Mouse (Mus musculus) limb, embryonic 10.5 days (tissue): ENCODE measurements at regions not wholly inside any gene's neighbourhood (a gene's known extent, or its start where the extent isn't known, plus 50 kb on each side); places are given as distances from the start of the nearest gene placed in this dataset.

Experiments used
- DNase-seq: peaks from one replicate; pipeline ENCODE4 v3.0.0-alpha.2; 2017; ENCODE audit warnings: low spot score
- H3K27ac ChIP-seq: fragments of 300-500 bp; sonication (generic); 2 replicates; pipeline ENCODE4 v1.5.1; 2016; ENCODE audit warnings: mild to moderate bottlenecking
- H3K27me3 ChIP-seq: fragments of 300-500 bp; sonication (generic); 2 replicates; pipeline ENCODE4 v1.6.1; 2016; ENCODE audit warnings: low read depth, mild to moderate bottlenecking; ENCODE audit not compliant: poor library complexity, severe bottlenecking
- H3K36me3 ChIP-seq: fragments of 300-500 bp; sonication (generic); 2 replicates; pipeline ENCODE4 v1.6.1; 2016; ENCODE audit warnings: mild to moderate bottlenecking, moderate library complexity
- H3K4me1 ChIP-seq: fragments of 300-500 bp; sonication (generic); 2 replicates; pipeline ENCODE4 v1.6.1; 2016
- H3K4me3 ChIP-seq: fragments of 300-500 bp; sonication (generic); 2 replicates; pipeline ENCODE4 v1.5.1; 2016; ENCODE audit warnings: mild to moderate bottlenecking, moderate library complexity
- H3K9me3 ChIP-seq: fragments of 300-500 bp; sonication (generic); replicated peaks from 2 replicates; pipeline ENCODE4 v1.6.1; 2016; ENCODE audit warnings: mild to moderate bottlenecking
- WGBS: fragments of 180-500 bp; shearing (Covaris S2); methylation state at CpG from one replicate; pipeline ENCODE4 v1.1.7; 2016; 5-methylcytosine and 5-hydroxymethylcytosine counted together

DNA sequence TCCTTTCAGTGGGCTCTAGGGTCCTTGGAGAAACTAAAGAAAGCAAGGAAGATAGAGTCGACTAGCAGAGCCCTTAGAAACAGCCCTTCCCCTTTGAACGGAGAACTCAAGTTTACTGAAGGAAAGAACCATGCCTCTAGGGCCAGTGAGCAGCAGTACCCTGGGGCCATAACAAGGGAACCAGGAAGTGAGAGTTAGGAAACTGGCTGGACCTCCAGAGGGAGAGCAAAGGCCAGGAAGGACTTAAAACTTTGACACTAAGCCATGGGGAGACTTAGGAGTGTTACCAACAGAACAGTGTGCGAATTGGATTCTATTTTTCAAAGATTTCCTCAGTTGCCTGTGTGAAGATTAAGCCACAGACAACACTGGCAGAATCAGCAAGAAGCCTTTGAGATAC lies 82.6 kb upstream of the Fn1 start:
- Histone ChIP-seq H3K27me3 (no peaks in the 10 kb centered on the region), H3K4me1 (peaks cover 5% of the 10 kb centered on the region; the same call in 1 of the 2 replicates), H3K4me3 (no peak overlapping the region), H3K36me3 (no peaks in the 10 kb centered on the region), H3K27ac (no peak overlapping the region), H3K9me3 (no peaks in the 10 kb centered on the region)
- 80% methylated on average over 3 of the region's 3 CpGs for WGBS
- no peak for DNase-seq

DNA sequence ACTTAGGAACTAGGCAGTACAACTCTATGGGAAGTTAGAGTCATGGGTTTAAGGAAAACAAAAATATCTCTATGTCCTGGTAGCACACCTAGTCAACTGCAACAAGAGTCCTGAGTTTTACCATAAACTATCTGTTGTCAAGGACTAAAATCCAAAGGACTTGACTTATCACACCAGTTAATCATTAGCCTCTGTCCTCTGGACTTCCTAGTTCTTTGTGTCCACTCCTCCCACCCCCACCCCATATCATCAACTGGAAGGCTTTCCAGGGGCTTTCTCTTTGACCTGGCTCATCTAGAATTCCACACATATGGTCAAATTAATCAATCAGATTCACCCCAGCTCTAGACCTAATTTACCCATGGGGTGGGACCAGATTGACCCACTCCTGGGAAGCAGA lies 78.6 kb upstream of the Fn1 start:
- no peak for DNase-seq
- no peak overlapping the region for H3K4me3 ChIP-seq
- H3K27ac ChIP-seq, result no peak overlapping the region
- no peaks in the 10 kb centered on the region for H3K9me3 ChIP-seq
- no peaks in the 10 kb centered on the region for H3K27me3 ChIP-seq
- H3K36me3 ChIP-seq, result no peaks in the 10 kb centered on the region
- H3K4me1 ChIP-seq, result no peaks in the 10 kb centered on the region

DNA sequence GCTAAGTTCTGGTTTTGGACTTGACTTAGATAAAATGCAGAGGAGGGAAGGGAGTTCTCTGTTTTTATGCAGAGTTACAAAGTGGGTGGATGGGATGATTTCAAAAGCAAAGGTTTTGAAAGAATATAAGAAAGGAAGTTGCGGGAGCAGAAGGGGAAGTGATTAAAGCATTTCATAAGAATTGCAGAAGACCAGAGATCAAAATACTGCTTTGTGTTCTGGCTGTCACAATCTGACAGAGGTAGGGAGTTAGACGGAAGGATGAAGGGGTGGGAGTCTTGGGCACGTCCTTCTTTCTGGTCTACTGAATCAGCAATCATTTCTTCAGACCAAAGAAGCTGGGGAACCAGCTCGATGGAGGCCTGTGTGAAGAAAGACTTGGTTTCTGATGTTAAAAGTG lies 78.0 kb upstream of the Fn1 start:
- H3K27ac ChIP-seq, result no peak overlapping the region
- H3K4me1 ChIP-seq, result no peaks in the 10 kb centered on the region
- H3K36me3 ChIP-seq, result no peaks in the 10 kb centered on the region
- 82% methylated on average over 4 of the region's 4 CpGs for WGBS
- H3K9me3 ChIP-seq, result no peaks in the 10 kb centered on the region
- no peak overlapping the region for H3K4me3 ChIP-seq
- H3K27me3 ChIP-seq, result no peaks in the 10 kb centered on the region
- no peak for DNase-seq

DNA sequence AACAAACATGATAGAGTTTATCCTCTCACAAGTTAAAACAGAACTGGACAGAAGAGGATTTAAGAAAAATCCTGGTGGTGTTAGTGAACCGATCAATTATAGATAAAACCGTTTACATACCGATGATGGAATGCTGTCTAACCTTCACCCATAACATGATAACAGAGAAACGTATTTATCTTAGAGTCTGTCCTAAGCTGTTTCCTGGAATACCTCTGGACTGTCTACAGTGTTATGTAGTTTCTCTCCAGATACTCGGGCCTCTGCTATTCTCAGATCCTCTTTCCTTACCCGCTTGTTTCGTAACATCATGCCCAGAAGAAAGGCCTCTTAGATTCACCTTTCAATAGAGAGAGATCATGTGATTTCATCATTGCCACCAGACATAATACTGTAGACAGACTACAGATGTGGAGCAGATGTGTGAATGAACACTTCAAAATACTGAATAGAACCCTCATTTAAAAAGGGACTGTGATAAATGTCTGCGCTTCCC lies 75.9 kb upstream of the Fn1 start:
- H3K4me3 ChIP-seq, result no peak overlapping the region
- 91% methylated on average over 8 of the region's 8 CpGs for WGBS
- H3K4me1 ChIP-seq, result no peaks in the 10 kb centered on the region
- H3K27ac ChIP-seq, result no peak overlapping the region
- no peaks in the 10 kb centered on the region for H3K9me3 ChIP-seq
- H3K27me3 ChIP-seq, result no peaks in the 10 kb centered on the region
- no peak for DNase-seq
- no peaks in the 10 kb centered on the region for H3K36me3 ChIP-seq

DNA sequence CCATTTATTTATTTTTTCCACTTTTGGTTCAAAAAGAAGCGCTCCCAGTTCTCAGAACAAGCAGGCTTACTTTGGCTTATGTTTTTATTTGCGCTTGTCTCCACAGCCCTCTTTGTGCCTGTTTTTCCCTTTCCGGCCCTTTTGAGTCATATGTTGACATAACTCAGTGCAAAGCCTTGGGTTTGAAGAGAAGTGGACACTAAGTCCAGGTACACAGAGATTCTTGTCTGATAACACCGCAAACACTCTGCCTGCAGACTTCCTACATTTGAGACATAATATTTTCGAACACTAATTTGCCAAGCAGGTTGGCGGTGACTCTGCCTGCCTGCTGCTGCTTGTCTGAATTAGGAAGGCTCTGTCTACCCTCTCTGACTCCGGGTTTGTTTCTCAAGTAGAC lies 70.8 kb upstream of the Fn1 start:
- WGBS, result 74% methylated on average over 7 of the region's 7 CpGs
- H3K4me1 ChIP-seq, result no peaks in the 10 kb centered on the region
- DNase-seq, result no peak
- no peaks in the 10 kb centered on the region for H3K36me3 ChIP-seq
- H3K4me3 ChIP-seq, result no peak overlapping the region
- H3K27ac ChIP-seq, result no peak overlapping the region
- H3K27me3 ChIP-seq, result no peaks in the 10 kb centered on the region
- H3K9me3 ChIP-seq, result no peaks in the 10 kb centered on the region

DNA sequence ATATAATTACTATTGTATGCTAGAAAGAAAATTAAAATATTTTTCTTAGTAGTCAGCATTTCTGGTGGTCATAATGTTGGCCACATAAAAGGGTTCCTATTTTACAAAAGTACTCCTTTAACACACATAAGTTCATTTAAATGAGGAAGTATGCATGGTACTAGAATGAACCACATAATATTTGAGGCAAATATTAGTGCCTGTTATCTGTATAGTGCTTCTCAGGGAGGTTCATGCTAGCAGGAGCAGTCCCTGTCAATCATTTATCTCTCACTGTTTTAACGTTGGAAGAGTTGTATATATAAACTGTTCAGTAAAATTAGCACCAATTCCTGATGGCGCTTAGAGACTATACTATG lies 70.0 kb upstream of the Fn1 start:
- no peak overlapping the region for H3K27ac ChIP-seq
- H3K4me3 ChIP-seq, result no peak overlapping the region
- no peaks in the 10 kb centered on the region for H3K36me3 ChIP-seq
- DNase-seq, result no peak
- no peaks in the 10 kb centered on the region for H3K9me3 ChIP-seq
- 85% methylated on average over 2 of the region's 2 CpGs for WGBS
- H3K27me3 ChIP-seq, result no peaks in the 10 kb centered on the region
- no peaks in the 10 kb centered on the region for H3K4me1 ChIP-seq

DNA sequence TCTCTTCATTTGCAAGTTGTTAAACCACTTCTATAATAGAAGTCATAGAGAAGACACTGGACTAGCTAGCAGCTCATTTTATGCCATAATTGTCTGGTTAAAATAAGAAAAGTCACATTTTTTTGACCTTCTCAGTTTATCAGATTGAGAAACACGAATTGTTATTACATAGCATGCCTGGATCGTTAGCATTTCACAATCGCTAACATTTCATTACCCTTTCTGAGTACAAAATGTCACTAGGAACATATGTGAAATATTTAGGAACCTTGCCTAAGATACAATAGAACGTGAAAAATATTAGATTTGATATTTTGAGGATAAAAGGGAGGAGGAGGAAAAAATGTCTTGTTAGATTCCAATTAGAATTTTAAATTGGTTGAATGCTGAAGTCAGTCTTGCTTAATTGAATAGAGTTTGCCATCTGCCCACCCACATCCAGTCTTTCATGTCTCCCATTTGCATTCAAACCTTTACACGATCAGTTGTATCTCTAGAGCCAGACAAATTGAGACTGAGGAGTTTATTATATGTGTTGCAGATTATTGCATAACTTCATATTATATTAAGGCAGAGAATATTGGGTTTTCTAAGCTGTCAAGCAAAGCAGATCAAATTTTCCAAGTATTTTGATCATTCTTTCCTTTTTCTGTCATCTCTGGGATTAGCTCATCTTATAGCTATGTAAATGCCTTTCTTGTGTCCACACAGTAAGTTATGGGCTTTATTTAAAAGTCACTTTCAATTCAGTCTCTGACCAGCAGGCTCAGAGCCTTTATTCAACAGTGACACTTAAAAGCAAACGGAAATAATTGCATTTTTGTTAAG lies 69.4 kb upstream of the Fn1 start:
- Histone ChIP-seq H3K36me3 (no peaks in the 10 kb centered on the region), H3K4me3 (no peak overlapping the region), H3K27ac (no peak overlapping the region), H3K9me3 (no peaks in the 10 kb centered on the region), H3K27me3 (no peaks in the 10 kb centered on the region), H3K4me1 (no peaks in the 10 kb centered on the region)
- DNase-seq, result no peak
- 87% methylated on average over 6 of the region's 6 CpGs for WGBS
